Mouse (Mus musculus): ENCODE measurements around the gene Pitpnm2. TPM values are rescaled to one million over a fixed set of nuclear protein-coding genes. Genes with fewer than 3 reads are reported as not detected.
A peak's percentile ranks its signal among the peaks of the same experiment; 100 is the strongest.

Pitpnm2 gene
- polyA plus RNA-seq, 1 experiment from 2014 or later, result 9.4 TPM

DNA sequence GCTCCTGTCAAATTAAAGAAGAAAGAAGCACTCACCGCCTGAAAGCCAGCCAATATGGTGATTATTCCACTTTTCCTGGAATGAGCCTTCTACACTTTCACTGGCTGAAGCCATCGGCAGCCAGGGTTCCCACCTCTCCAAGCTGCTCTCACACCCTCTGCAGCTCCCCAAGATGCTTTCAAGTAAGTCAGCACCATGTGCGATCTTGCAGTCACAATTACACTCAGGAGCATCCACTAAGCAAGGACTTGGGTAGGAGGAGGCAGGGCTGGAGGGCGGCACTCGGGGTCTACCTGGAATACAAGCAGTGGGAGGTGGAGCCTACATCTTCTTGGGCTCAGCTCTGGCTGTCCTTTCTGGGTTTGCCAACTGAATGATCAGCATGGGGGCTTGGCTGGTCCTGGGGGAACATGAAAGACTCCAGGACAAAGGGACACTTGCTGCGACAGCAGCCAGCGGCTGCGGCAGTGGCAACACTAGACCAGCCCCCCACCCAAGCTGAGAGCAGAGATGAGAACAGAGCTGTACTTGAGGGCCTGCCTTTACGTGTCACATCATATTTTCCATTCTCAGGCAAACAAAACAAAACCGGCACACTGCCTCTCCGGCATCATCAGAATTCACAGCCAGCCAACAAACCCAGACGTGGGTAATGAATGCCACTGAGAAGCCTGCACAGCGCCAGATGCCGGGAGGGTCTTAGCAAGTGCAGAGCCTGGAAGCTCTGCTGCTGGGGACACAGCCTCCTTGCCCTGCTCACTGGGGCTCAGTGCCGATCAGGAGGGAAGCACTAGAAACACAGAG, 64.5 kb downstream of the Pitpnm2 start:
- peak; percentile 30; the same call in 1 of the 2 replicates for ATAC-seq (ENCODE audit: low FRiP score)
- 12% methylated on average over 15 of the region's 15 CpGs for WGBS
- H3K4me1 ChIP-seq, result peaks cover 65% of the 10 kb centered on the region

DNA sequence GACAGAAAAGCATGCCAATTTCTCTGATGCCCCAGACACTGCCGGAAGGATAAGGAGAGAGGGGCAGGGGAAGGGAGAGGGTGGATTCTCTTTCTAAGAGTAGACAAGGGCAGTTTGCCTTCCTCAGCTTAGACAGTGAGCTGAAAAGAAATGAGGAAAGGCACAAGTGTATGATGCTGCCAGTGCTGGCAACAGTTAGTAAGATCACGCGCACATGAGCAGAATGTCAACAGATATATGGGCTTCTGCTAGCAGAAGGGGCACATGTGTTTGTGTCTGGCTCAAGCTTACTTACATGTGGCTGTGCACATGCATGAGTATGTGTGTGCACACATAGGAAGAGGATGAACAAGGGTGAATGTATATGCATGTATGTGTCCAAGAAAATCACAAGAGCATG, 65.4 kb downstream of the Pitpnm2 start:
- peak overlapping the region; percentile 30 for H3K4me3 ChIP-seq (replicated peaks)
- 40% methylated on average over 3 of the region's 3 CpGs for WGBS
- peak overlapping the region; percentile 57 for H3K4me2 ChIP-seq
- no peaks in the 10 kb centered on the region for H3K9me3 ChIP-seq (replicated peaks)
- no peaks in the 10 kb centered on the region for H3K36me3 ChIP-seq
- ATAC-seq (ENCODE audit: low FRiP score), result no peak
- H3K4me1 ChIP-seq, result peaks cover 65% of the 10 kb centered on the region
- no peaks in the 10 kb centered on the region for H3K27me3 ChIP-seq (replicated peaks)
- peak overlapping the region; percentile 50 for H3K9ac ChIP-seq (replicated peaks)
- peak overlapping the region; percentile 87 for H3K27ac ChIP-seq (replicated peaks)

More for the DNA sequence above, 64.5 kb downstream of the Pitpnm2 start:
- Histone ChIP-seq H3K27ac (replicated peaks) (peak overlapping the region; percentile 87), H3K27me3 (replicated peaks) (no peaks in the 10 kb centered on the region), H3K9ac (replicated peaks) (peak overlapping the region; percentile 50), H3K4me3 (replicated peaks) (peak overlapping the region; percentile 30), H3K36me3 (no peaks in the 10 kb centered on the region), H3K9me3 (replicated peaks) (no peaks in the 10 kb centered on the region), H3K4me2 (peak overlapping the region; percentile 57)

DNA sequence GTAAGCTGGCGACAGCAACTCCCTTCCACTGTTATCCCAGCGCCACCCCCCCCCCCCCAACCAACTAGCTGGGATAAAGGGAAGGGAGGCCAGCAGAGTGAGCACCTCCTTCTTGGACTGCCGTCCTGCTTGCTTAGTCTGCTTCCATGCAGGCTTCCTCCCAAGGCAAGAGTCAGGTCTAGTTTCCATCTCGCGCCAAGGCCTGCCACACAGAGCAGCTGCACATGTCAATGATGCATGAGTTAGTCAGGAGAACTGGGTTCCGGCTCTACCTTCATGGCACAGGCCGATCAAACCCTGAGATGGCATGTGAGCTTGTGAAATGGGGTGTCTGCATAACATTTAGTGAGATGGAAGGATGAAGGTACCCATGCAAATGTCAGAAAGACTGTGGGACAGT, 66.9 kb downstream of the Pitpnm2 start:
- WGBS, result 88% methylated on average over 7 of the region's 7 CpGs
- H3K4me1 ChIP-seq, result peaks cover 51% of the 10 kb centered on the region
- no peak overlapping the region for H3K4me2 ChIP-seq

DNA sequence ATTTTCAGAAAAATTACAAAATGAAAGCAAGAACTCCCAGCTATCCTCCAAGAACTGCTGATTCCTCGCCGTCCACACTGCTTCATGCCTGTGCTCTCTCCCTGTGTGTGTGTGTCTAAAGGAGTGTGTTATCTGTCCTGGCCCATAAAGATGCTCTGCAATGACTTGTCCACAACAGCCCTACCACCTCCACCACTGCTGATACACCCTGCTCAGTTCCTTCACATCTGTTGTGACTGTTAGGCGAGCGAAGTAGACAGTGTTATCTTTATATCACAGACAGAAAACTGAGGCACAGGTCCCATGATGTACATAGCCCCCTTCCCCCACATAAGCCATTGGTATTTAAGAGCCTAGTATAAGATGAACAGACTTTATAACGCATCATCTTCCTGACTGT, 67.5 kb downstream of the Pitpnm2 start:
- Histone ChIP-seq H3K4me2 (no peak overlapping the region), H3K27me3 (replicated peaks) (no peaks in the 10 kb centered on the region), H3K9me3 (replicated peaks) (no peaks in the 10 kb centered on the region), H3K4me1 (peaks cover 47% of the 10 kb centered on the region), H3K9ac (replicated peaks) (no peak overlapping the region), H3K36me3 (no peaks in the 10 kb centered on the region), H3K27ac (replicated peaks) (no peak overlapping the region), H3K4me3 (replicated peaks) (no peak overlapping the region)
- 92% methylated on average over 5 of the region's 5 CpGs for WGBS
- ATAC-seq (ENCODE audit: low FRiP score), result no peak

More for the DNA sequence above, 66.9 kb downstream of the Pitpnm2 start:
- Histone ChIP-seq H3K9ac (replicated peaks) (no peak overlapping the region), H3K27ac (replicated peaks) (no peak overlapping the region), H3K36me3 (no peaks in the 10 kb centered on the region), H3K9me3 (replicated peaks) (no peaks in the 10 kb centered on the region), H3K27me3 (replicated peaks) (no peaks in the 10 kb centered on the region), H3K4me3 (replicated peaks) (no peak overlapping the region)
- no peak for ATAC-seq (ENCODE audit: low FRiP score)

DNA sequence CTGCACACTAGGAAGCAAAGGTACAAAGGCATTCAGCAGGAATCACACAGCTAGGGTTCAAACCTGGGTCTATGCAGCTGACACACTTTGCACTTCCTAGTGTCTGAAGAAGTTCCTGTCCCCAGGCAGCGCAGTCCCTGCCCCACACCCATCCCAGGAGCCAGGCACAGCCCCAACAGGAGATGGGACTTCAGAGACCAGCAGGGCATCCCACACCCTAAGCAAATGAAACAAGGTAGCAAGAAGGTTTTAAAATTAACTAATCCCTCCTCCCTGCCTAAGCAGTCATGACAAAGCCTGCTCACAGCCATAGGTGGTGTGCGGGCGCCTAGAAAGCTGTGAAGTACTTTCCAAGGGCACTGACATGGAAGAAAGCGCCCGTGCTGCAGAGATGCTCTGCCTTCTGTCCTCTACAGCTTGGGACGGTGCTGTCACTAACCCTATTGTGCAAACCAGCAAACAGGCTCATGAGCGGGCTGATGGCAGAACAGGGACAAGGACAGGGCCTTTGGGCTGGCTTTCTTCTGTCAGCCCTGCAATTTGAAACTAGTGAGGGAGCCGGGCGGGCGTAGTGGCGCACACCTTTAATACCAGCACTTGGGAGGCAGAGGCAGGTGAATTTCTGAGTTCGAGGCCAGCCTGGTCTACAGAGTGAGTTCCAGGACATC, 68.9 kb downstream of the Pitpnm2 start:
- H3K9ac ChIP-seq (replicated peaks), result no peak overlapping the region
- H3K4me3 ChIP-seq (replicated peaks), result no peak overlapping the region
- no peak overlapping the region for H3K4me2 ChIP-seq
- H3K4me1 ChIP-seq, result peaks cover 40% of the 10 kb centered on the region
- no peak overlapping the region for H3K27ac ChIP-seq (replicated peaks)
- no peaks in the 10 kb centered on the region for H3K36me3 ChIP-seq
- H3K9me3 ChIP-seq (replicated peaks), result no peaks in the 10 kb centered on the region
- H3K27me3 ChIP-seq (replicated peaks), result no peaks in the 10 kb centered on the region
- ATAC-seq (ENCODE audit: low FRiP score), result no peak
- WGBS, result 85% methylated on average over 12 of the region's 12 CpGs

DNA sequence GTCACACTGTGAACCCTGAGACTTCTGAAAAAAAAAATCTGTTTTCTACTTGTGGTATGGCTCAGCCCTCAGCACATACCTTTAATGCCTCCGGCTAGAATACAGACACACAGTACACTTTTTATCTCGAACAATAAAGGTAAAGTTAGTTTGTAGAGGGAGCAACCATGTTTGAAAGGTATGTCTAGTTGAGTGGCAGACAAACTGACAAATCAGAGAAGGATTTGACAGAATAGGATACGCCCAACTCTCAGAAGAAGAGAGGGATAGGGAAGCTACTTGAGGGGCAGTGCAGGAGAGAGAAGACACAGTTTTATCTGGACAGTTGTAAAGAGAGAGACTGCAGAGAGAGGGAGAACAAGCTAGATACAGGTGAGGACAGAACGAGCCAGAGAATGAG, 70.1 kb downstream of the Pitpnm2 start:
- Histone ChIP-seq H3K9ac (replicated peaks) (no peak overlapping the region), H3K27ac (replicated peaks) (no peak overlapping the region), H3K4me2 (no peak overlapping the region), H3K9me3 (replicated peaks) (no peaks in the 10 kb centered on the region), H3K4me3 (replicated peaks) (no peak overlapping the region), H3K4me1 (peaks cover 37% of the 10 kb centered on the region), H3K27me3 (replicated peaks) (no peaks in the 10 kb centered on the region), H3K36me3 (no peaks in the 10 kb centered on the region)
- 92% methylated on average over 4 of the region's 4 CpGs for WGBS
- no peak for ATAC-seq (ENCODE audit: low FRiP score)

DNA sequence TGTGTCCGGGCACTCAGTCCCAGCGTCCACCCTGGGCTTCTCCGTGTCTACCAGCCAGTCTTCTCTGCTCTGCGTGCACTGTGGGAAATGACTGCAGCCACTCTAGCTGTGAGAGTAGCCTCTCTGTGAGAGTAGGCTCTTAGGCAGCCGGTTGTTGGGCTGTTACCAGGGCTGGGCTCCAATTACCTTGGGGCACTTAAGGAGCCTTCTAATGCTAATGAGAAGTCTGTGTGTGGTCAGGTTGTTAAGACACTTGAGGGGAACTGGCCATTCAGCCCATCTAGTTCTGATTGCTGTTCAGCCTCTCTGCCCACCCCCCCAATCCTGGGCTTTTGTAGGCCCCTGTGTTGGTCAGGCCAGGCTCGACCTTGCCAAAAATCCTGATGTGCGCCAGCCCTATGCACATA, 72.8 kb downstream of the Pitpnm2 start:
- ATAC-seq (ENCODE audit: low FRiP score), result peak; percentile 52; the same call in 1 of the 2 replicates
- no peaks in the 10 kb centered on the region for H3K36me3 ChIP-seq
- no peaks in the 10 kb centered on the region for H3K9me3 ChIP-seq (replicated peaks)
- WGBS, result 8% methylated on average over 7 of the region's 7 CpGs
- no peak overlapping the region for H3K9ac ChIP-seq (replicated peaks)
- no peaks in the 10 kb centered on the region for H3K27me3 ChIP-seq (replicated peaks)
- no peak overlapping the region for H3K4me2 ChIP-seq
- peak overlapping the region; percentile 51 for H3K27ac ChIP-seq (replicated peaks)
- peaks cover 41% of the 10 kb centered on the region for H3K4me1 ChIP-seq
- H3K4me3 ChIP-seq (replicated peaks), result no peak overlapping the region

DNA sequence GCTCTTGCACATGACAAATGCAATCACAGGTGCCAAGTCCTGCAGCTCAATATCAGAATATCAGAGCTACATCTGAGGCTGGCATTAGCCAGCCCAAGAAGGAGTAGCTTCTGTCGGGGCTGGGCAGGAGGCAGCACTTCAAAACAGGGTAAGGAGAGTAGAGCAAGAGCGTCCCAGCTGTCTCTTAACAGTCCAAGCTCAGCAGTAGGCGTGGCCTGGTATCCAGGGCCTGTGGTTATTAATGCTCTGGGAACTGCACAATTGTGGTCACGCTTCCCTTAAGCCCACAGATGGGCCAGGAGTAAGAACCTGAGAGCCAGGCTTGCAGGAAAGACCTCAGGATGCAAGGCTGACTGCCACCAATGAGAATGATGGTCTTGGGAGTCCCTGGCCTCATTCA, 74.4 kb downstream of the Pitpnm2 start:
- no peak overlapping the region for H3K9ac ChIP-seq (replicated peaks)
- H3K36me3 ChIP-seq, result no peaks in the 10 kb centered on the region
- ATAC-seq (ENCODE audit: low FRiP score), result no peak
- peak overlapping the region; percentile 56 for H3K27ac ChIP-seq (replicated peaks)
- H3K9me3 ChIP-seq (replicated peaks), result no peaks in the 10 kb centered on the region
- peaks cover 46% of the 10 kb centered on the region for H3K4me1 ChIP-seq
- H3K4me3 ChIP-seq (replicated peaks), result no peak overlapping the region
- 15% methylated on average over 4 of the region's 4 CpGs for WGBS
- H3K27me3 ChIP-seq (replicated peaks), result no peaks in the 10 kb centered on the region
- H3K4me2 ChIP-seq, result no peak overlapping the region

DNA sequence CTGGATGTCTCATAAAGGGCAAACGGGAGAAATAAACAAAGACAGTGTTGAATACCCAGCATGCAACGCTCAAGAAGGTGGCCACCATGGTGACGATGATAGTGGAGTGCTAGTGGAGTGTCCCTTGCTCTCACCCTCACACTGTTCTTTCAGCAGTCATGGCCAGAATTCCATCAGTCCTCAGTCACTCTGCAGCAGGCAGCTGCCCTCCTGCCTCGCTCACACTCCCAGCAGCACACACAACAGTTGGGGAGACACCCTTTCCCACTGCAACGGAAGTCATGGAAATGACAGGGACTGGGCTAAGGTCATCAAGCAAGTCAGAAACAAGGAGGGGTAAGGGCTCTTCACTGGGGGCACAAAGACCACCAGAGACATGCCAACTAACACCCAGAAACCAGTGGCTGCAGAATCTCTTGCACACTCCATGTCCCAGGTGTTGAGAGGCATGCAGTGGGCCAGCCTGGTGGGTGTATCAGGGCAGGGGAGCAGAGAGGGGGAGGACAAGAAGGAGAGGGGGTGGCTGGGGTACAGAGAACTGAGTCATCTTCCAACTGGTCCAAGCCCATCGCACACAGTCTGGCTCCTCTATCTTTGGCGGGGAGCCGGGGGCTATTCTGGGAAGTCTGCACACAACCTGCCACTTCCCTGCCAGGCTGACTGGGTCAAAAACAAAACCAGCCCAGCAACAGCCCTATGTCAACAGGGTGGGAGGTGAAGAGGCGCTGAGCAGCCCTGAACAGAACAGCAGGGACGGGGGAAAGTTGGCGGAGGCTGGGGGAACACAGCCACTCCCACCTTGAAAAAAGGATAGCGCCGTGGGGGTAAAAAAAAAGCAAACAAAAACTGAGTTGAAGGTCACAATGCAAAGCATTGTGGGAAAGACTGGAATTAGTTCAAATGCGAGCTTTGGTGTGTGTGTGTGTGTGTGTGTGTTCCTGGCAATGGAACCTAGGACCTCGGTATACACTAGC, 76.3 kb downstream of the Pitpnm2 start:
- ATAC-seq (ENCODE audit: low FRiP score), result 0 out of 2 replicates have a peak, but pooled peaks have one; percentile 18
- Histone ChIP-seq H3K4me3 (replicated peaks) (no peak overlapping the region), H3K36me3 (no peaks in the 10 kb centered on the region), H3K4me2 (no peak overlapping the region), H3K9ac (replicated peaks) (no peak overlapping the region), H3K9me3 (replicated peaks) (no peaks in the 10 kb centered on the region), H3K27me3 (replicated peaks) (no peaks in the 10 kb centered on the region), H3K27ac (replicated peaks) (peak overlapping the region; percentile 60), H3K4me1 (peaks cover 49% of the 10 kb centered on the region)
- WGBS, result 64% methylated on average over 15 of the region's 15 CpGs

DNA sequence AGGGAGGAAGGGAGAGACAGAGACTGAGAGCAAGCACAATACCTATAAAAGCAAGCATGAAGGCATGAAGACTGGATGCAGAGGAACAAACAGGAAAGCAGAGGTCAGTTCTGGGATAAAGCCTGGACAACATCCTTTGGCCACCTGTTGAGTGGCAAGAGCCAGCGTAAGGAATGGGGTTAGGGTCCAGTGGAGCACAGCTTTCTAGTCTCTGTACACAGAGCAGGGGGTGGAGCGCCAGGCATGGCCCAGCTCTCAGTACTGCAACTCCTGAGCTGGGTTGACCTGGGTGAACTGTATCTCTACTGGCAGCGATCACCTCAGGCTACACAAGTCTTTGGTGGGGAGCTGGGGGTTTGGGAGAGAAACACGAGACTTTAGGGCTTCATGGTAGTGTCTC, 77.3 kb downstream of the Pitpnm2 start:
- Histone ChIP-seq H3K4me3 (replicated peaks) (no peak overlapping the region), H3K9me3 (replicated peaks) (no peaks in the 10 kb centered on the region), H3K9ac (replicated peaks) (no peak overlapping the region), H3K36me3 (no peaks in the 10 kb centered on the region), H3K27me3 (replicated peaks) (no peaks in the 10 kb centered on the region), H3K4me2 (no peak overlapping the region), H3K4me1 (peaks cover 57% of the 10 kb centered on the region), H3K27ac (replicated peaks) (no peak overlapping the region)
- ATAC-seq (ENCODE audit: low FRiP score), result no peak
- WGBS, result 89% methylated on average over 4 of the region's 4 CpGs

DNA sequence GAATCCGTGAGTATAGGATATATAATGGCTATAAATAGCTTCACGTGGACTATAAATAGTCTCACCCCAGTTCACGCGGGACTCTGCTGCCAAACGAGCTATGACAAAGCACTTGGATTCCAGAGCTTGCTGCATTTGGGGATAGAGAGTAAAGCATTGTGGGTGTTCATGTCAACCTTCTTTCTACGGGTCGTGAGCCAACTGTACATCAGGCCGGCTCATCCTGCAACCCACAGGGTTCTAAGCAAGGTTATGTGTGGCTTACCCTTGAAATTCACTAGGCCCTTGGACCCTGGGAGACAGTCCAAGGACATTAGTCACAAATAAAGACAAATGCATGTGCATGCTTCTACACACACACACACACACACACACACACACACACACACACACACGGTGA, 77.8 kb downstream of the Pitpnm2 start:
- H3K27me3 ChIP-seq (replicated peaks), result no peaks in the 10 kb centered on the region
- ATAC-seq (ENCODE audit: low FRiP score), result no peak
- H3K9ac ChIP-seq (replicated peaks), result no peak overlapping the region
- H3K27ac ChIP-seq (replicated peaks), result no peak overlapping the region
- H3K36me3 ChIP-seq, result no peaks in the 10 kb centered on the region
- peaks cover 58% of the 10 kb centered on the region for H3K4me1 ChIP-seq
- no peak overlapping the region for H3K4me3 ChIP-seq (replicated peaks)
- no peaks in the 10 kb centered on the region for H3K9me3 ChIP-seq (replicated peaks)
- H3K4me2 ChIP-seq, result no peak overlapping the region
- 53% methylated on average over 9 of the region's 9 CpGs for WGBS
